Mouse (Mus musculus): ENCODE measurements at regions not wholly inside any gene's neighbourhood (a gene's known extent, or its start where the extent isn't known, plus 50 kb on each side); places are given as distances from the start of the nearest gene placed in this dataset.
"Not testable (repeated sequence)": the region's sequence is repeated elsewhere in the genome, so short reads cannot be mapped to it uniquely, and the experiment has no call there.

DNA sequence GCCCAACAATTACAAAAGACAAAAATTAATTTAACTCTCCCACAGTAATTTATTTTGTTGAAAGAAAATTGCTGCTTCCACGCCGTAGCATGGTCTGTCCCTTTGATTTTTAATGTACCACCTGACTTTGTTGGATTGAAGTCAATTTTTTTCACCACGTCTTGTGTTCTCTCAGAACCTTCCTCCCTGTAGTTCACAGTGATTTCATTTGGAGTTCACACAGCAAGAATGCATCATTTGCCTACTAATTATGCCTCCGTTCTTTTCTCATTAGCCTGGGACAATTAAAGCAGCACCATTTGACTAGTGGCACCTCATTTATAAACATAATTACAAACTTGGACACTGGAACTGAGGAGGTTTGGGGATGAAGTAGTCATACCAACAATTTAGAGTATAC, 108.4 kb upstream of the Fam84a start:
- no peak for DNase-seq
- Histone ChIP-seq H3K4me1 (ENCODE audit: control insufficient read depth, insufficient read depth, low read length) (no peaks in the 10 kb centered on the region), H3K4me3 (replicated peaks; ENCODE audit: extremely low read depth, low read depth, low read length) (no peak overlapping the region)
- WGBS: 78% methylated on average over 4 of the region's 4 CpGs
- TF ChIP-seq POLR2A (IDR thresholded peaks at IDR 0.05; ENCODE audit: borderline replicate concordance, extremely low read depth, low read depth, low read length) (no peak), CTCF (IDR thresholded peaks at IDR 0.05; ENCODE audit: insufficient read depth, low read length) (no peak)

- no peak for DNase-seq
- Histone ChIP-seq H3K4me3 (replicated peaks; ENCODE audit: extremely low read depth, low read depth, low read length) (no peak overlapping the region), H3K4me1 (ENCODE audit: control insufficient read depth, insufficient read depth, low read length) (no peaks in the 10 kb centered on the region)
- TF ChIP-seq CTCF (IDR thresholded peaks at IDR 0.05; ENCODE audit: insufficient read depth, low read length) (no peak), POLR2A (IDR thresholded peaks at IDR 0.05; ENCODE audit: borderline replicate concordance, extremely low read depth, low read depth, low read length) (no peak)
- 82% methylated on average over 5 of the region's 5 CpGs for WGBS
Measured at GRCm38 (mm10) chr12:14253336-14253735, 101.5 kb upstream of the Fam84a start.

DNA sequence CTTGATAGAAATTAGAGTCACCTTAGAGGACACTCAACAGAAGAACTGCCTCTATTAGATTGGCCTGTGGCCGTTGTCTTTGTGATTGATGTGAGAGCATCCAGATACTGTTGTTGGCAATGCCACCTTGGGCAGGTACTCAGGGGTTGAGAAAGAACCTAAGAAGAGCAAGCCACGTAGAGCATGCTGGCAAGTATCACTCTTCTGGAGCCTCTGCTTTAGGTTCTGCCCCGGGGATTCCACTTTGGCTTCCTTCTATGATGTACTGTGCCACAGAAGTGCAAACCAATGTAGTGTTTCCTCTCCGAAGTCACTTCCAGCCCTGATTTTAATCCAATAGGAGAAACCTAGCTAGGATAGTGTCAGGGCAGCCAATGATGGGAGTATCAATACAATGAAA, 98.3 kb upstream of the Fam84a start:
- no peak for TF ChIP-seq CTCF (IDR thresholded peaks at IDR 0.05; ENCODE audit: insufficient read depth, low read length)
- TF ChIP-seq POLR2A (IDR thresholded peaks at IDR 0.05; ENCODE audit: borderline replicate concordance, extremely low read depth, low read depth, low read length): no peak
- DNase-seq: no peak
- 86% methylated on average over 4 of the region's 4 CpGs for WGBS
- H3K4me3 ChIP-seq (replicated peaks; ENCODE audit: extremely low read depth, low read depth, low read length): no peak overlapping the region
- no peaks in the 10 kb centered on the region for H3K4me1 ChIP-seq (ENCODE audit: control insufficient read depth, insufficient read depth, low read length)

GRCm38 (mm10) chr12:14242720-14243119, 90.9 kb upstream of the Fam84a start:
- 90% methylated on average over 6 of the region's 6 CpGs for WGBS
- not testable (repeated sequence) for DNase-seq; H3K4me1 ChIP-seq (ENCODE audit: control insufficient read depth, insufficient read depth, low read length); H3K4me3 ChIP-seq (replicated peaks; ENCODE audit: extremely low read depth, low read depth, low read length)

GRCm38 (mm10) chr12:14237699-14238098, 85.8 kb upstream of the Fam84a start:
- DNase-seq: no peak
- Histone ChIP-seq H3K4me3 (replicated peaks; ENCODE audit: extremely low read depth, low read depth, low read length) (no peak overlapping the region), H3K4me1 (ENCODE audit: control insufficient read depth, insufficient read depth, low read length) (no peaks in the 10 kb centered on the region)
- no peak for TF ChIP-seq POLR2A (IDR thresholded peaks at IDR 0.05; ENCODE audit: borderline replicate concordance, extremely low read depth, low read depth, low read length)
- no peak for TF ChIP-seq CTCF (IDR thresholded peaks at IDR 0.05; ENCODE audit: insufficient read depth, low read length)

GRCm38 (mm10) chr12:14235351-14235750, 83.5 kb upstream of the Fam84a start:
- WGBS: 80% methylated on average over 3 of the region's 3 CpGs
- TF ChIP-seq CTCF (IDR thresholded peaks at IDR 0.05; ENCODE audit: insufficient read depth, low read length): no peak
- no peak for TF ChIP-seq POLR2A (IDR thresholded peaks at IDR 0.05; ENCODE audit: borderline replicate concordance, extremely low read depth, low read depth, low read length)
- Histone ChIP-seq H3K4me3 (replicated peaks; ENCODE audit: extremely low read depth, low read depth, low read length) (no peak overlapping the region), H3K4me1 (ENCODE audit: control insufficient read depth, insufficient read depth, low read length) (no peaks in the 10 kb centered on the region)
- no peak for DNase-seq

- Histone ChIP-seq H3K4me3 (replicated peaks; ENCODE audit: extremely low read depth, low read depth, low read length) (no peak overlapping the region), H3K4me1 (ENCODE audit: control insufficient read depth, insufficient read depth, low read length) (no peaks in the 10 kb centered on the region)
- DNase-seq: no peak
- TF ChIP-seq CTCF (IDR thresholded peaks at IDR 0.05; ENCODE audit: insufficient read depth, low read length) (no peak), POLR2A (IDR thresholded peaks at IDR 0.05; ENCODE audit: borderline replicate concordance, extremely low read depth, low read depth, low read length) (no peak)
- 63% methylated on average over 3 of the region's 3 CpGs for WGBS
Measured at GRCm38 (mm10) chr12:14212618-14213017, 60.8 kb upstream of the Fam84a start.

GRCm38 (mm10) chr12:14209881-14210280, 58.0 kb upstream of the Fam84a start:
- no peak for TF ChIP-seq POLR2A (IDR thresholded peaks at IDR 0.05; ENCODE audit: borderline replicate concordance, extremely low read depth, low read depth, low read length)
- no peak for TF ChIP-seq CTCF (IDR thresholded peaks at IDR 0.05; ENCODE audit: insufficient read depth, low read length)
- no peak for DNase-seq
- Histone ChIP-seq H3K4me3 (replicated peaks; ENCODE audit: extremely low read depth, low read depth, low read length) (no peak overlapping the region), H3K4me1 (ENCODE audit: control insufficient read depth, insufficient read depth, low read length) (no peaks in the 10 kb centered on the region)

GRCm38 (mm10) chr12:14207288-14207687, 55.4 kb upstream of the Fam84a start:
- TF ChIP-seq CTCF (IDR thresholded peaks at IDR 0.05; ENCODE audit: insufficient read depth, low read length) (no peak), POLR2A (IDR thresholded peaks at IDR 0.05; ENCODE audit: borderline replicate concordance, extremely low read depth, low read depth, low read length) (no peak)
- Histone ChIP-seq H3K4me3 (replicated peaks; ENCODE audit: extremely low read depth, low read depth, low read length) (no peak overlapping the region), H3K4me1 (ENCODE audit: control insufficient read depth, insufficient read depth, low read length) (no peaks in the 10 kb centered on the region)
- 46% methylated on average over 1 of the region's 1 CpGs for WGBS
- no peak for DNase-seq

DNA sequence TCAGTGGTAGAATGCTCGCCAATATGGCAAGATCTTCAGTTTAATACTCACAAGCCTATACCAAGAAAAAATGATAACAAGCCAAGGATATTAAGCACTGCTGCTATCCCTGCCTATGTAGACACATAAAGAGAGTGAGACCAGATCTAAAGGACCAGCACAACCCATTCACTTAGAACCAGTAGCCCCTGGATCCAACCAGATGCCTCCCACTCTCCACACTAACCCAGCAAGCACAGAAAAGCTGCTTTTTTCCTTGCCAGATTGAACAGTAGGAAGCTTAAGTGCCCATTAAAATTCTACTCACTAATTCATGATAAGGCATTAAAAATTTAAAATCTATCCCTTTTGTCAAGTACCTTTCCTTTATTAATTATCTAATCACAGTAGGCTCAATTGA, 52.6 kb upstream of the Fam84a start:
- Histone ChIP-seq H3K4me3 (replicated peaks; ENCODE audit: extremely low read depth, low read depth, low read length) (no peak overlapping the region), H3K4me1 (ENCODE audit: control insufficient read depth, insufficient read depth, low read length) (no peaks in the 10 kb centered on the region)
- DNase-seq: no peak
- TF ChIP-seq CTCF (IDR thresholded peaks at IDR 0.05; ENCODE audit: insufficient read depth, low read length): no peak
- no peak for TF ChIP-seq POLR2A (IDR thresholded peaks at IDR 0.05; ENCODE audit: borderline replicate concordance, extremely low read depth, low read depth, low read length)
- 67% methylated on average over 1 of the region's 1 CpGs for WGBS
